Mouse (Mus musculus) MEL (cell line): ENCODE results near the gene Olfr1278. TPM values are rescaled to one million over a fixed set of nuclear protein-coding genes. Genes with fewer than 3 reads are reported as not detected.

Experiments
- DNase-seq: peaks from one replicate; pipeline ENCODE4 v3.0.0; 2011; ENCODE audit warnings: low read depth, low spot score
- H3K27ac ChIP-seq: 2 replicates; pipeline ENCODE4 v1.5.1; 2012; ENCODE audit warnings: low read depth, mild to moderate bottlenecking, control low read depth, low read length, moderate library complexity; ENCODE audit not compliant: control insufficient read depth
- H3K27me3 ChIP-seq, 2 experiments: fragments of 150-350 bp in 1 of 2; sonication (generic) in 1 of 2; 2 replicates each; pipeline ENCODE4 v1.6.1; 2012; ENCODE audit warnings: low read length in 2 of 2, mild to moderate bottlenecking in 2 of 2, improper control_type of control experiment in 1 of 2, moderate library complexity in 1 of 2; ENCODE audit not compliant: insufficient read depth in 2 of 2, control insufficient read depth in 1 of 2
- H3K36me3 ChIP-seq, 2 experiments: 2 replicates each; pipeline ENCODE4 v1.6.1; 2012 to 2014; ENCODE audit warnings: low read length in 2 of 2, improper control_type of control experiment in 1 of 2, inconsistent platforms in 1 of 2, mild to moderate bottlenecking in 1 of 2; ENCODE audit not compliant: insufficient read depth in 2 of 2, control insufficient read depth in 1 of 2
- H3K4me1 ChIP-seq, 2 experiments: fragments of 150-350 bp in 1 of 2; sonication (generic) in 1 of 2; 2 replicates each; pipeline ENCODE4 v1.6.1; 2012; ENCODE audit warnings: low read length in 2 of 2, improper control_type of control experiment in 1 of 2, mild to moderate bottlenecking in 1 of 2; ENCODE audit not compliant: insufficient read depth in 2 of 2, control insufficient read depth in 1 of 2
- H3K4me3 ChIP-seq, 2 experiments: fragments of 150-350 bp in 1 of 2; sonication (generic) in 1 of 2; 2 replicates each; pipeline ENCODE4 v1.5.1; 2012; ENCODE audit warnings: low read depth in 2 of 2, low read length in 2 of 2, mild to moderate bottlenecking in 2 of 2, moderate library complexity in 2 of 2, control low read depth in 1 of 2, improper control_type of control experiment in 1 of 2; ENCODE audit not compliant: control insufficient read depth in 1 of 2, insufficient read depth in 1 of 2
- H3K79me2 ChIP-seq: 2 replicates; pipeline ENCODE4 v1.6.1; 2012; ENCODE audit warnings: mild to moderate bottlenecking, low read length, moderate library complexity; ENCODE audit not compliant: control insufficient read depth, poor library complexity, insufficient read depth
- H3K9ac ChIP-seq: 2 replicates; pipeline ENCODE4 v1.6.1; 2012; ENCODE audit warnings: low read depth, mild to moderate bottlenecking, control low read depth, low read length, moderate library complexity; ENCODE audit not compliant: control insufficient read depth, poor library complexity, severe bottlenecking
- H3K9me3 ChIP-seq: fragments of 150-350 bp; sonication (generic); replicated peaks from 2 replicates; pipeline ENCODE4 v1.6.1; 2012; ENCODE audit warnings: mild to moderate bottlenecking, low read length, improper control_type of control experiment, moderate library complexity; ENCODE audit not compliant: insufficient read depth
- ELF1 ChIP-seq: IDR thresholded peaks from 2 replicates; pipeline ENCODE4 v1.6.1; 2014; ENCODE audit warnings: low read depth, mild to moderate bottlenecking, inconsistent platforms, low read length, improper control_type of control experiment, moderate library complexity
- ETS1 ChIP-seq: IDR thresholded peaks from 2 replicates; pipeline ENCODE4 v1.6.1; 2012; ENCODE audit warnings: low read depth, mild to moderate bottlenecking, inconsistent platforms, low read length, improper control_type of control experiment, moderate library complexity
- HCFC1 ChIP-seq: IDR thresholded peaks from 2 replicates; pipeline ENCODE4 v1.6.1; 2012; ENCODE audit warnings: low read depth, mild to moderate bottlenecking, inconsistent platforms, low read length, improper control_type of control experiment, moderate library complexity
- MAFK ChIP-seq: IDR thresholded peaks from 2 replicates; pipeline ENCODE4 v1.6.1; 2011; ENCODE audit warnings: low read depth, mild to moderate bottlenecking, low read length, improper control_type of control experiment, borderline replicate concordance
- MYC ChIP-seq: IDR thresholded peaks from 2 replicates; pipeline ENCODE4 v1.6.1; 2011; ENCODE audit warnings: low read depth, mild to moderate bottlenecking, low read length, improper control_type of control experiment, moderate library complexity
- NELFE ChIP-seq: IDR thresholded peaks from 2 replicates; pipeline ENCODE4 v1.6.1; 2011; ENCODE audit warnings: low read depth, low read length, improper control_type of control experiment
- RCOR1 ChIP-seq: IDR thresholded peaks from 2 replicates; pipeline ENCODE4 v1.6.1; 2012; ENCODE audit warnings: low read depth, mild to moderate bottlenecking, inconsistent platforms, low read length, improper control_type of control experiment
- SIN3A ChIP-seq: IDR thresholded peaks from 2 replicates; pipeline ENCODE4 v1.6.1; 2012; ENCODE audit warnings: low read length, improper control_type of control experiment, inconsistent platforms
- ZKSCAN1 ChIP-seq: IDR thresholded peaks from 2 replicates; pipeline ENCODE4 v1.6.1; 2012; ENCODE audit warnings: low read depth, mild to moderate bottlenecking, inconsistent platforms, low read length, improper control_type of control experiment, moderate library complexity
- ZNF384 ChIP-seq: IDR thresholded peaks from 2 replicates; pipeline ENCODE4 v1.6.1; 2012; ENCODE audit warnings: low read depth, mild to moderate bottlenecking, inconsistent platforms, low read length, improper control_type of control experiment
- polyA plus RNA-seq, 2 experiments: library from polyadenylated mRNA; stranded (reverse) in 1 of 2; unstranded in 1 of 2; fragments of >175 nt in 1 of 2; fragments of >200 nt in 1 of 2; gene quantifications; 2 replicates each; pipeline versions ENCODE4 v1.2.1 to v1.2.4; 2012; ENCODE audit warnings: low replicate concordance in 2 of 2, low read depth in 1 of 2; ENCODE audit not compliant: insufficient read length in 2 of 2, insufficient read depth in 1 of 2, missing spikeins in 1 of 2
- total RNA-seq: library from RNA; depleted of rRNA; stranded (reverse); fragments of 300-350 nt; gene quantifications from 2 replicates; pipeline ENCODE4 v1.2.3, GENCODE M21; 2012; rRNA removed

The Olfr1278 gene
- total and polyA plus RNA-seq, 3 experiments, result not detected

DNA sequence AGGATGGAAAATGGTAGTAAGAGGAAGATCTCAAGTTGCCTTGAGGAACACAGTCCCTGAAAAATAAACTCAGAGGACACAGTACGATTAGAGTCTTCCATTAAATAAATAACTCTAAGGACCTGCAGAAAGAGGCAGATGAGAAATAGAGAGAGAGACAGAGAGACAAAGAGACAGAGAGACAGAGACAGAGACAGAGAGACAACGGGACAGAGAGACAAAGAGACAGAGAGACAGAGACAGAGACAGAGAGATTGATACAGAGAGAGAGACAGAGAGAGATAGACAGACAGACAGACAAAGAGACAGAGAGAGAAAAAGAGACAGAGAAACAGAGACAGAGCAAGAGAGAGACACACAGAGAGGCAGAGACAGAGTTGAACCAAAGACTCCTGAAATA lies 46.0 kb downstream of the Olfr1278 start, which contains the start of gene Olfr1282:
TSS of gene Olfr1282 (minus strand) at position 101 of the 400 bp plus-strand sequence.
- no peak within 1 kb of the TSS for H3K9ac ChIP-seq
- H3K79me2 ChIP-seq, result no peaks in the 10 kb centered on the region
- TF ChIP-seq SIN3A (no peak), MAFK (no peak), ZNF384 (no peak), NELFE (no peak), ZKSCAN1 (no peak), MYC (no peak), ELF1 (no peak), HCFC1 (no peak), RCOR1 (no peak), ETS1 (no peak)
- no peaks in the 10 kb centered on the region for H3K4me1 ChIP-seq
- H3K27me3 ChIP-seq, result no peaks in the 10 kb centered on the region
- H3K4me3 ChIP-seq, result no peak within 1 kb of the TSS
- no peaks in the 10 kb centered on the region for H3K9me3 ChIP-seq
- no peak for DNase-seq
- no peak within 1 kb of the TSS for H3K27ac ChIP-seq
- no peaks in the 10 kb centered on the region for H3K36me3 ChIP-seq

Other genes starting within 250 kb of the Olfr1278 start
- gene Gm13941, start 184.2 kb upstream of the Olfr1278 start, total RNA-seq, result not detected in 2 replicates
- gene Gm13941, start 184.2 kb upstream of the Olfr1278 start, polyA plus RNA-seq, result not detected
- gene Gm15130, start 137.2 kb upstream of the Olfr1278 start, total RNA-seq, result not detected in 2 replicates
- gene Gm15130, start 137.2 kb upstream of the Olfr1278 start, polyA plus RNA-seq, result not detected
- gene 4930430A15Rik, start 60.5 kb upstream of the Olfr1278 start, total RNA-seq, result not detected in 2 replicates
- not detected for gene 4930430A15Rik, start 60.5 kb upstream of the Olfr1278 start, polyA plus RNA-seq
- gene Olfr1275, start 54.9 kb upstream of the Olfr1278 start, total RNA-seq, result not detected in 2 replicates
- gene Olfr1275, start 54.9 kb upstream of the Olfr1278 start, polyA plus RNA-seq, result not detected
- gene Olfr1276, start 35.6 kb upstream of the Olfr1278 start, total RNA-seq, result not detected in 2 replicates
- gene Olfr1276, start 35.6 kb upstream of the Olfr1278 start, polyA plus RNA-seq, result not detected
- gene Olfr1277, start 16.0 kb upstream of the Olfr1278 start, total RNA-seq, result not detected in 2 replicates
- gene Olfr1277, start 16.0 kb upstream of the Olfr1278 start, polyA plus RNA-seq, result not detected
- not detected in 2 replicates for gene Olfr1279, start 10.5 kb downstream of the Olfr1278 start, total RNA-seq
- gene Olfr1279, start 10.5 kb downstream of the Olfr1278 start, polyA plus RNA-seq, result not detected
- gene Olfr1280, start 23.9 kb downstream of the Olfr1278 start, total RNA-seq, result not detected in 2 replicates
- gene Olfr1280, start 23.9 kb downstream of the Olfr1278 start, polyA plus RNA-seq, result not detected
- gene Olfr1281, start 36.4 kb downstream of the Olfr1278 start, total RNA-seq, result not detected in 2 replicates
- not detected for gene Olfr1281, start 36.4 kb downstream of the Olfr1278 start, polyA plus RNA-seq
- gene Olfr1282, start 45.9 kb downstream of the Olfr1278 start, total RNA-seq, result not detected in 2 replicates
- not detected for gene Olfr1282, start 45.9 kb downstream of the Olfr1278 start, polyA plus RNA-seq
- gene Olfr1283, start 76.7 kb downstream of the Olfr1278 start, total RNA-seq, result not detected in 2 replicates
- gene Olfr1283, start 76.7 kb downstream of the Olfr1278 start, polyA plus RNA-seq, result not detected
- gene Olfr1284, start 85.4 kb downstream of the Olfr1278 start, total RNA-seq, result not detected in 2 replicates
- not detected for gene Olfr1284, start 85.4 kb downstream of the Olfr1278 start, polyA plus RNA-seq
- not detected in 2 replicates for gene Olfr1286, start 133.0 kb downstream of the Olfr1278 start, total RNA-seq
- gene Olfr1286, start 133.0 kb downstream of the Olfr1278 start, polyA plus RNA-seq, result not detected
- not detected in 2 replicates for gene Olfr1287, start 159.0 kb downstream of the Olfr1278 start, total RNA-seq
- not detected for gene Olfr1287, start 159.0 kb downstream of the Olfr1278 start, polyA plus RNA-seq
- not detected in 2 replicates for gene Olfr1288, start 184.0 kb downstream of the Olfr1278 start, total RNA-seq
- not detected for gene Olfr1288, start 184.0 kb downstream of the Olfr1278 start, polyA plus RNA-seq
- not detected in 2 replicates for gene Olfr1289, start 190.7 kb downstream of the Olfr1278 start, total RNA-seq
- not detected for gene Olfr1289, start 190.7 kb downstream of the Olfr1278 start, polyA plus RNA-seq
- gene Olfr1290, start 203.7 kb downstream of the Olfr1278 start, total RNA-seq, result not detected in 2 replicates
- gene Olfr1290, start 203.7 kb downstream of the Olfr1278 start, polyA plus RNA-seq, result not detected
- not detected in 2 replicates for gene Olfr1291-ps1, start 207.0 kb downstream of the Olfr1278 start, total RNA-seq
- gene Olfr1291-ps1, start 207.0 kb downstream of the Olfr1278 start, polyA plus RNA-seq, result not detected
- gene Olfr1293-ps, start 235.1 kb downstream of the Olfr1278 start, total RNA-seq, result not detected in 2 replicates
- not detected for gene Olfr1293-ps, start 235.1 kb downstream of the Olfr1278 start, polyA plus RNA-seq